Mouse (Mus musculus) liver, embryonic 16.5 days (tissue): ENCODE measurements around the gene Dhrs4. TPM values are rescaled to one million over a fixed set of nuclear protein-coding genes. Genes with fewer than 3 reads are reported as not detected.

Experiments
- ATAC-seq: fragments of 200-750 bp; cut with Nextera tagmentation; 2 replicates; pipeline ENCODE4 v1.8.0; 2017; ENCODE audit warnings: low read depth, mild to moderate bottlenecking, moderate number of reproducible peaks, moderate library complexity
- H3K27ac ChIP-seq: fragments of 300-500 bp; sonication (generic); 2 replicates; pipeline ENCODE4 v1.5.1; 2014; ENCODE audit warnings: mild to moderate bottlenecking, low read length
- H3K27me3 ChIP-seq: fragments of 300-500 bp; sonication (generic); 2 replicates; pipeline ENCODE4 v1.6.1; 2014; ENCODE audit warnings: low read depth, low read length, mixed read lengths; ENCODE audit not compliant: control insufficient read depth, insufficient read depth
- H3K36me3 ChIP-seq: fragments of 300-500 bp; sonication (generic); 2 replicates; pipeline ENCODE4 v1.6.1; 2014; ENCODE audit warnings: mild to moderate bottlenecking; ENCODE audit not compliant: control insufficient read depth, insufficient read depth
- H3K4me1 ChIP-seq: fragments of 300-500 bp; sonication (generic); 2 replicates; pipeline ENCODE4 v1.6.1; 2014; ENCODE audit warnings: low read depth, low read length, mixed read lengths; ENCODE audit not compliant: control insufficient read depth
- H3K4me2 ChIP-seq: fragments of 300-500 bp; sonication (generic); 2 replicates; pipeline ENCODE4 v1.6.1; 2014; ENCODE audit warnings: low read depth, low read length, mixed read lengths
- H3K4me3 ChIP-seq: fragments of 300-500 bp; sonication (generic); 2 replicates; pipeline ENCODE4 v1.5.1; 2014; ENCODE audit warnings: low read depth, mild to moderate bottlenecking, low read length
- H3K9ac ChIP-seq: fragments of 300-500 bp; sonication (generic); 2 replicates; pipeline ENCODE4 v1.6.1; 2014; ENCODE audit warnings: low read depth, low read length
- H3K9me3 ChIP-seq: fragments of 300-500 bp; sonication (generic); replicated peaks from 2 replicates; pipeline ENCODE4 v1.6.1; 2016; ENCODE audit warnings: low read length; ENCODE audit not compliant: control insufficient read depth
- WGBS: fragments of 180-500 bp; shearing (Covaris S2); extraction: QIAGEN DNeasy Blood & Tissue Kit; methylation state at CpG from one replicate; pipeline ENCODE4 v1.1.7; 2014; ENCODE audit not compliant: insufficient replicate concordance; 5-methylcytosine and 5-hydroxymethylcytosine counted together
- polyA plus RNA-seq: library from polyadenylated mRNA; unstranded; fragments of >200 nt; fragmentation: Nextera tagmentation; extraction: Ambion mirVana; gene quantifications from 2 replicates; pipeline ENCODE4 v1.2.1, GENCODE M21; 2015

Dhrs4 gene
- polyA plus RNA-seq, 1 experiment from 2014 or later = 88.8 TPM

- Histone ChIP-seq H3K4me1 (no peaks in the 10 kb centered on the region), H3K4me2 (no peak overlapping the region), H3K27me3 (no peaks in the 10 kb centered on the region; the same call in 1 of the 2 replicates), H3K9me3 (no peaks in the 10 kb centered on the region), H3K36me3 (no peaks in the 10 kb centered on the region), H3K4me3 (no peak overlapping the region), H3K9ac (no peak overlapping the region), H3K27ac (no peak overlapping the region)
- no peak for ATAC-seq
- 64% methylated on average over 4 of the region's 4 CpGs for WGBS
These were observed 18.8 kb upstream of the Dhrs4 start for GRCm38 (mm10) chr14:55459796-55460195.

GRCm38 (mm10) chr14:55460297-55460696, 18.3 kb upstream of the Dhrs4 start:
- no peak for ATAC-seq
- no peak overlapping the region for H3K27ac ChIP-seq
- no peaks in the 10 kb centered on the region for H3K9me3 ChIP-seq

GRCm38 (mm10) chr14:55461757-55462156, 16.8 kb upstream of the Dhrs4 start:
- Histone ChIP-seq H3K4me2 (no peak overlapping the region), H3K9me3 (no peaks in the 10 kb centered on the region), H3K27me3 (no peaks in the 10 kb centered on the region; the same call in 1 of the 2 replicates), H3K9ac (no peak overlapping the region), H3K4me3 (no peak overlapping the region), H3K36me3 (no peaks in the 10 kb centered on the region), H3K4me1 (no peaks in the 10 kb centered on the region), H3K27ac (no peak overlapping the region)
- ATAC-seq = no peak
- 36% methylated on average over 4 of the region's 4 CpGs for WGBS

More at GRCm38 (mm10) chr14:55460297-55460696, 18.3 kb upstream of the Dhrs4 start:
- no peak overlapping the region for H3K9ac ChIP-seq
- WGBS = 55% methylated on average over 10 of the region's 10 CpGs
- no peaks in the 10 kb centered on the region for H3K4me1 ChIP-seq
- H3K36me3 ChIP-seq = no peaks in the 10 kb centered on the region
- H3K27me3 ChIP-seq = no peaks in the 10 kb centered on the region; the same call in 1 of the 2 replicates
- no peak overlapping the region for H3K4me2 ChIP-seq
- no peak overlapping the region for H3K4me3 ChIP-seq

- Histone ChIP-seq H3K36me3 (no peaks in the 10 kb centered on the region), H3K4me2 (no peak overlapping the region), H3K27me3 (no peaks in the 10 kb centered on the region), H3K27ac (no peak overlapping the region), H3K4me3 (no peak overlapping the region), H3K4me1 (peaks cover 8% of the 10 kb centered on the region; the same call in 1 of the 2 replicates), H3K9ac (no peak overlapping the region), H3K9me3 (no peaks in the 10 kb centered on the region)
- 55% methylated on average over 4 of the region's 4 CpGs for WGBS
- ATAC-seq = no peak
These were observed 12.1 kb upstream of the Dhrs4 start for GRCm38 (mm10) chr14:55466481-55466880.

GRCm38 (mm10) chr14:55467108-55467507, 11.4 kb upstream of the Dhrs4 start:
- Histone ChIP-seq H3K36me3 (no peaks in the 10 kb centered on the region), H3K4me1 (peaks cover 8% of the 10 kb centered on the region; the same call in 1 of the 2 replicates), H3K27me3 (no peaks in the 10 kb centered on the region), H3K9me3 (no peaks in the 10 kb centered on the region), H3K27ac (no peak overlapping the region), H3K4me3 (no peak overlapping the region), H3K4me2 (no peak overlapping the region), H3K9ac (no peak overlapping the region)
- WGBS = 65% methylated on average over 7 of the region's 7 CpGs
- ATAC-seq = no peak

GRCm38 (mm10) chr14:55468301-55468741, 10.2 kb upstream of the Dhrs4 start:
- H3K4me2 ChIP-seq = no peak overlapping the region
- WGBS = 45% methylated on average over 2 of the region's 2 CpGs
- peak overlapping the region; percentile 13; the same call in 1 of the 2 replicates for H3K27ac ChIP-seq
- H3K36me3 ChIP-seq = no peaks in the 10 kb centered on the region
- no peak overlapping the region for H3K9ac ChIP-seq
- H3K9me3 ChIP-seq = no peaks in the 10 kb centered on the region
- ATAC-seq = peak; percentile 67; the same call in 1 of the 2 replicates
- no peak overlapping the region for H3K4me3 ChIP-seq
- peaks cover 8% of the 10 kb centered on the region; the same call in 1 of the 2 replicates for H3K4me1 ChIP-seq
- no peaks in the 10 kb centered on the region for H3K27me3 ChIP-seq

GRCm38 (mm10) chr14:55469041-55469440, 9.5 kb upstream of the Dhrs4 start:
- Histone ChIP-seq H3K4me1 (peaks cover 8% of the 10 kb centered on the region; the same call in 1 of the 2 replicates), H3K4me3 (no peak overlapping the region), H3K9ac (no peak overlapping the region), H3K9me3 (no peaks in the 10 kb centered on the region), H3K36me3 (no peaks in the 10 kb centered on the region), H3K27ac (no peak overlapping the region), H3K4me2 (no peak overlapping the region), H3K27me3 (no peaks in the 10 kb centered on the region)
- 41% methylated on average over 2 of the region's 2 CpGs for whole genome bisulfite sequencing
- 0 out of 2 replicates have a peak, but pooled peaks have one; percentile 24 for ATAC-seq

GRCm38 (mm10) chr14:55469821-55470220, 8.7 kb upstream of the Dhrs4 start:
- ATAC-seq = no peak; the same call in 1 of the 2 replicates
- Histone ChIP-seq H3K9ac (no peak overlapping the region), H3K27me3 (no peaks in the 10 kb centered on the region), H3K4me1 (peaks cover 8% of the 10 kb centered on the region; the same call in 1 of the 2 replicates), H3K4me2 (no peak overlapping the region), H3K9me3 (no peaks in the 10 kb centered on the region), H3K36me3 (no peaks in the 10 kb centered on the region), H3K27ac (no peak overlapping the region), H3K4me3 (no peak overlapping the region)
- WGBS = 63% methylated on average over 6 of the region's 6 CpGs

- Histone ChIP-seq H3K4me3 (no peak overlapping the region), H3K4me2 (no peak overlapping the region), H3K27me3 (no peaks in the 10 kb centered on the region), H3K36me3 (no peaks in the 10 kb centered on the region), H3K4me1 (peaks cover 12% of the 10 kb centered on the region), H3K9me3 (no peaks in the 10 kb centered on the region), H3K9ac (no peak overlapping the region), H3K27ac (no peak overlapping the region)
- no peak for ATAC-seq
- WGBS = 6% methylated on average over 10 of the region's 10 CpGs
These were observed 7.8 kb upstream of the Dhrs4 start for GRCm38 (mm10) chr14:55470806-55471205.
